14 mouse cellular contexts compared by ENCODE assay signal in genomic region chr6:12026804-12027537, GRCm38 (mm10).
DNase-seq lines count a peak whose midpoint lies in the region.
"Had no signal": no experiment of that assay in that cellular context is flagged by ENCODE, and none has a peak within 500 bp of the region (broad histone marks: within the 10 kb centered on the region; RNA-seq: fewer than 3 reads in every experiment).

No protein-coding gene starts in this region.

- peak; percentile 46 to 74 for DNase-seq in kidney, adult 8-10 months
- DNase-seq in kidney, postnatal 4 days: no peak
- peak; percentile 28 for DNase-seq in adipocyte (ENCODE audit: low spot score)
- peak; percentile 84 for DNase-seq in kidney, adult 9 months
- DNase-seq in yolk sac, embryonic 10.5 days (ENCODE audit: low spot score): peak; percentile 32
- no peak for DNase-seq in right cerebral cortex, postnatal 14 days
- no peak for DNase-seq in urinary bladder, postnatal 36 days (ENCODE audit: low spot score in 2 of 2)
- DNase-seq: adrenal gland, postnatal 10 days; cerebellum, adult 9-10 months; gastrocnemius, postnatal 10 days; lung, adult 18-20 months; lung, postnatal 10 days; retina, postnatal 1 day; thymus, postnatal 25 days had no signal

Comparison
In these comparisons a context has a peak if more than half of its experiments do, and no peak if none do; other contexts are left out.
1. DNase-seq: peak in kidney, adult 8-10 months (2 of 2), adipocyte (single experiment), kidney, adult 9 months (single experiment) and yolk sac, embryonic 10.5 days (single experiment); none in kidney, postnatal 4 days (0 of 2), right cerebral cortex, postnatal 14 days (single experiment) and urinary bladder, postnatal 36 days (0 of 2).